Mouse (Mus musculus) lung, postnatal 0 days (tissue): ENCODE measurements at regions not wholly inside any gene's neighbourhood (a gene's known extent, or its start where the extent isn't known, plus 50 kb on each side); places are given as distances from the start of the nearest gene placed in this dataset.

ENCODE experiments used
- CTCF ChIP-seq: IDR thresholded peaks from 2 replicates; pipeline ENCODE4 v1.5.1; 2016; ENCODE audit warnings: antibody characterized with exemption, mild to moderate bottlenecking
- EP300 ChIP-seq: IDR thresholded peaks from 2 replicates; pipeline ENCODE4 v1.6.1; 2016; ENCODE audit warnings: antibody characterized with exemption, mild to moderate bottlenecking, control low read depth

DNA sequence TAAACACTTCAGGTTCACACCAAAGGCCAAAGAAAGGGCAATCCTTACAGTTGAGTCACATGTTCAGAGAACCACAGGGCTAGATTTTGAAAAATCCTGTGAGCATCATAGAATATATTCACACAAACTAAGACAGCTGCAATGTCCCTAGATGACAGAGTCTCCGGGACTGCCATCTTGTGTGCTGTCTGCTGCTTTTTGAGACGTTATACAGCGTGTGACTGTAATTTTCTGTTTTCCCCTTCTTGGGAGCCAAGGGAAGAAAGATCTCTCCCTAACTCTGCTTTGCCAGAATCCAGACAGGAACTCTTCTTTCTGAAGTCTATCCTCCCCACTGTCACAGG, 109.1 kb upstream of the Arhgap5 start:
- TF ChIP-seq CTCF (no peak), EP300 (no peak)
